Mouse (Mus musculus): ENCODE measurements around the gene Tsr1. TPM values are rescaled to one million over a fixed set of nuclear protein-coding genes. Genes with fewer than 3 reads are reported as not detected.

The Tsr1 gene
- 35.2 and 38.3 TPM in 2 replicates for polyA plus RNA-seq (2016; fragmentation: Nextera tagmentation; extraction: Ambion mirVana)

DNA sequence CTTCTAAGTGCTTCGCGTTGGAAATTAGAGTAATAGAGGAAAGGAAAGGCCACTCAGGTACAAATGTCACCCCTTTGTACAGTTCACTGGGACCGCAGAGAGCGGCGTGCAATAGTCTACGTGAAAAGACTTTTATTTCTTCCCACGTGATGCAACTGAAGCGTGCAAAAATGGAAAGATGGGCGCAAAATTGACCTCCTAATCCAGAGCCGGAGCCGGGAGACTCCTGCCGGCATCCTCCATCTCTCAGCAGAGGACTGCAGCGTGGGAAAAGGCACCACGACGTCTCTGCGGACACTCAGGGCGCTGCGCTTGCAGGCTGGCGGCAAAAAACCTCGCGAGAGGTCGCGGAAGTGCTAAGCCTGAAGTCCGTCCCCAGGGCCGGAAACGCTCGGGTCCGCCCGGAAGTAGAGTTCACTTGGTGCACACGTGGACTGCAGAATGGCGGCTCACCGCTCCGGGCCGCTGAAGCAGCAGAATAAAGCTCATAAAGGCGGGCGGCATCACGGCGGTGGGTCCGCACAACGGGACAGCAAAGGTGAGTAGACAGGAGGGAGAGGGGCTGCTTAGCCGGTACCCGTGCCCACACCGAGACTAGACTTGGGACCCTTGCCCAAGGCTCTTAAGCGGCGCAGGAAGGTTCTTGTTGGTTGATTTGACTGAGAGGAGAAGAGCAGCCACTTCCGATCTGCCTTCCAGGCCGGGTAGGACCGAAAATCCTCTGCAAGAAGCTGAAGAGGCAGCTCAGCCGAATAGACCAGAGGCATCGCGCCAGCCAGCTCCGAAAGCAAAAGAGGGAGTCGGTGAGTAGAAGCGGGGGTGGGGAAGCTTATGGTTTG, at the start of gene Tsr1:
Gene Tsr1 (plus strand): TSS at position 394 of the 839 bp plus-strand sequence.
- Histone ChIP-seq H3K4me3 (peak within 1 kb of the TSS; percentile 87), H3K36me3 (peaks cover 32% of the 10 kb centered on the region), H3K27ac (peak within 1 kb of the TSS; percentile 86), H3K27me3 (replicated peaks) (no peaks in the 10 kb centered on the region), H3K9me3 (no peaks in the 10 kb centered on the region), H3K9ac (peak within 1 kb of the TSS; percentile 80), H3K4me2 (replicated peaks) (peak within 1 kb of the TSS; percentile 98), H3K4me1 (peaks cover 16% of the 10 kb centered on the region; the same call in 1 of the 2 replicates)
- WGBS: under 1% methylated on average over 54 of the region's 54 CpGs
- peak; percentile 79 for ATAC-seq (ENCODE audit: low FRiP score, low read depth)

DNA sequence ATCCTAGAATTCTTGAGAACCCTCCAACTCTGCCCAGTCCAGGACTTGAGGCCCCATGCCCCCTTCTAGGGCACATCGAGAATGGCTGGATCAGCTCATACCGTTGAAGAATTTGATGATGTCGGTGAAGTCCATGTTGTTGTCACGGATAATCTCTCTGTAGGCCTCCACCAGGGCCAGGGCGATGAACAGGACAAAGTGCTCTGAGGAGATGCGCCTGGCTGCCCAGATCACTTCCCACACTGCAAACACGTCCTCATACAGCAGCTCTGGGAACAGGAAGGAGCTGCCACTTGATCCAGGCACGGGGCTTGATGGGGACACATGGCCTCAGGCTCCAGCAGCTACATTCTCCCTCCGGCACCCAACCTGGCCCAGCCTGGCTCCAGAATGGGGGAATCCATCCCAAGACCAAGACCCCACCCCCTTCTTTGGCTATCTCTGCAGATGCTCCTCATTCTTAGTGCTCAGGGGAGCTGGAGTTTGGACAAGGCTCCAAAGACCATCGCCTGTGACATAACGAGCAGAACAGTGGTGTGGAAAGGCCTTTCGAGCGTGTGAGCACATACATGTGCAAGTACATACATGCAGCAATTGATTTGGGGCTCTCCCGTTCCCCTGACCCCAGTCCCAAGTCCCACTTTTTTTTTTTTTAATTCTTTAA, 46.7 kb upstream of the Tsr1 start:
- peaks cover 9% of the 10 kb centered on the region; the same call in 1 of the 2 replicates for H3K4me1 ChIP-seq
- no peak overlapping the region for H3K4me2 ChIP-seq (replicated peaks)
- H3K9me3 ChIP-seq: no peaks in the 10 kb centered on the region
- WGBS: 88% methylated on average over 14 of the region's 14 CpGs
- no peak overlapping the region for H3K4me3 ChIP-seq
- H3K9ac ChIP-seq: no peak overlapping the region
- no peak overlapping the region for H3K27ac ChIP-seq
- H3K36me3 ChIP-seq: peaks cover 21% of the 10 kb centered on the region
- no peak for ATAC-seq (ENCODE audit: low FRiP score, low read depth)
- no peaks in the 10 kb centered on the region for H3K27me3 ChIP-seq (replicated peaks)

DNA sequence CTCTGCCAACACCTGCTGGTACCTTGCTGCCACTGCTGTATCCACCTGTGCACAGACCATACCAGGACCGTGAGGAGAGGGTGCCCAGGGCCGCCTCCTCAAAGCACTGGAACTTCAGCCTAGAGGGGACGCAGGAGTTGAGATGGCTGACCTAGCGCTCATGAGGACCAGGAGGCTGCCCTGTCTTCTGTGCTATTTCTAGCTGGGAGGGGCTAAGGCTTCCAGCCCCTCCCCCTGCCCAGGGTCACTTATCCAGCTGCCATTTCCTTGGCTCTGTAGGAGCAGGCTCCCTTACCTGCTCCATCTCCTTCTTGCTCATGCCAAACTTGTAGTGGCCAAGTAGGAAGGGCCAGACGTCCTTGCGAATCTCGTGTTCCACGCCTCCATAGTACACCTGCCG, 40.1 kb upstream of the Tsr1 start:
- peaks cover 27% of the 10 kb centered on the region for H3K36me3 ChIP-seq
- H3K4me2 ChIP-seq (replicated peaks): no peak overlapping the region
- no peaks in the 10 kb centered on the region for H3K9me3 ChIP-seq
- no peak for ATAC-seq (ENCODE audit: low FRiP score, low read depth)
- H3K9ac ChIP-seq: 0 out of 2 replicates have a peak overlapping the region, but pooled peaks have one; percentile 17
- WGBS: 87% methylated on average over 9 of the region's 9 CpGs
- no peaks in the 10 kb centered on the region for H3K4me1 ChIP-seq
- H3K4me3 ChIP-seq: no peak overlapping the region
- H3K27me3 ChIP-seq (replicated peaks): no peaks in the 10 kb centered on the region
- no peak overlapping the region for H3K27ac ChIP-seq

DNA sequence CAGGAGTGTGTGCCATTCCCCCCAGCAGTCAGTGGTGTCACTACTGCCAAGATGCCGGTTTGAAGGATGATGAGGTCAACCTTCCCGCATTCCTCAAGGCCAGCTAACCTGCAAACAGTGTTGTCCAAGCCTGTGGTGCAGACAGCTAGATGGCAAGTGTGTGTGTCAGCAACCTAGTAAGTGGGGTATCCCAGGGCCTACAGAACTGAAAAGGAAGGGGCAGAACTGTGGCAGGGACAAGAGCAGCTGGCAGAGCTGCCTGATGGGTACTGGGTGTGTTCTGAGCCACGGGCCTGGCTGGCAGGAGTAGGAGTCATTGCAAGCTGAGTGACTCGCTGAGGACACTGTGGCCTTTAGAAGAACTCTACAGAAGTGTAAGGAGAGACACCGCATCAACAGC, 35.7 kb upstream of the Tsr1 start:
- no peak overlapping the region for H3K27ac ChIP-seq
- H3K27me3 ChIP-seq (replicated peaks): no peaks in the 10 kb centered on the region
- no peak overlapping the region for H3K4me2 ChIP-seq (replicated peaks)
- peaks cover 43% of the 10 kb centered on the region for H3K36me3 ChIP-seq
- H3K4me1 ChIP-seq: no peaks in the 10 kb centered on the region
- WGBS: 87% methylated on average over 5 of the region's 5 CpGs
- no peak overlapping the region for H3K4me3 ChIP-seq
- no peaks in the 10 kb centered on the region for H3K9me3 ChIP-seq
- H3K9ac ChIP-seq: no peak overlapping the region
- ATAC-seq (ENCODE audit: low FRiP score, low read depth): no peak

DNA sequence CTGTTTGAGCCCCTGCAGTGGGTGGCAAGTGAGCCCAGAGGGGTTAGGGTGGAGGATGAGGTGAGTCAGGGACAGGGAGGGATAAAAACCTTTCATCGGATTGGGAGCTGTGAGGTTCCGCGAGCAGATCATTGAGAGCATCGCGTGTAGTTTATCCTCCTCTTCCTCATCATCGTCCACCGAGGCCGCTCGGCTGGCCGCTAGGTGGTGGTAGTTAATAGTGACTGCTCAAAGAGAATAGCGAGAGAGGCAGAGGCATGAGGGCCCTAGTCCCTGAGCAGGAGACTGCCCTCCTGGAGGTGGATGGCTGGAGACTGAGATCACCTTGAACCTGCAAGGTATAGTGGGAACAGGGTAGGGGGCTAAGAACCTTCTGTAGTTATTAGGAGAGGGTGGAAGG, 34.4 kb upstream of the Tsr1 start:
- Histone ChIP-seq H3K27me3 (replicated peaks) (no peaks in the 10 kb centered on the region), H3K27ac (no peak overlapping the region), H3K4me1 (no peaks in the 10 kb centered on the region), H3K9me3 (no peaks in the 10 kb centered on the region), H3K4me2 (replicated peaks) (no peak overlapping the region), H3K36me3 (peaks cover 41% of the 10 kb centered on the region), H3K9ac (no peak overlapping the region), H3K4me3 (no peak overlapping the region)
- ATAC-seq (ENCODE audit: low FRiP score, low read depth): no peak
- WGBS: 24% methylated on average over 11 of the region's 11 CpGs

DNA sequence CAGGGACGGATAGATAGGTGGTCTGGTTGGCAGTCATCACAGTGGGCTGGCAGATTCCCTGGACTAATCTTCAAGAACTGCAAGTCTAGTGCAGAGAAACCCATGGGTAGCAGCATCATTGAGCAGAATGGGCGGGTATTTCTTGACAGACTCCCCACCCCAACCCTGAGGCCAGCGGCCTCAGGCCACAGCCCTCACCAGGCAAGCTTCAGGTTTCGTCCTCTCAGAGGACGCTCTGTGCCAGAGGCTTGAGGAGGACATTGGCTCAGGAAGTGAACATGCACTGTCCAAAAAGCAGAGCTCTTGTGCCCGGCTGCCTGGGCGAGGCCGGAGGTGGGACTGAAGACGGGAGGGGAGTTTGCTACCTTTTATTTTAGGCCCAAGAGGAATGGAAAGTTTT, 33.5 kb upstream of the Tsr1 start:
- Histone ChIP-seq H3K27me3 (replicated peaks) (no peaks in the 10 kb centered on the region), H3K4me2 (replicated peaks) (no peak overlapping the region), H3K9me3 (no peaks in the 10 kb centered on the region), H3K4me1 (peaks cover 2% of the 10 kb centered on the region; the same call in 1 of the 2 replicates), H3K27ac (no peak overlapping the region), H3K36me3 (peaks cover 35% of the 10 kb centered on the region), H3K9ac (no peak overlapping the region), H3K4me3 (no peak overlapping the region)
- no peak for ATAC-seq (ENCODE audit: low FRiP score, low read depth)
- WGBS: 93% methylated on average over 9 of the region's 9 CpGs

DNA sequence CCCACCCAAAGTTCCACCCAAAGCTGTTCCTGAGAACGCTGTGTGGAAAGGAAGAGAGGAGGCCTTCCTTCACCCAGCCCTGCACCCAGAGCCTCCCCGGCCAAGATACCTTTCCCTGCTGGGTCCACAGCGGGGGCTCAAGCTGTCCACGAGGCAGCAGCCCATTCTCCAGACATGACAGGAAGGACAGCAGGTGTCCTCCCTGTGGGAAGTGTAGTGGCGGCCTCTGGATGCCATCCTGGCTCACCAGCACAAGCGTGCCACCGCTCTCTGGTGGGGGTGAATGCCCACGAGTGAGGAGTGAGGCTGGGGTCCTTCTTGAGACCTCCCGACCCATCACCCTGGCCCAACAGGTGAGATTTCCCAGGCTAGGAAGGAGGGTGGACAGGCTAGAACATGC, 32.6 kb upstream of the Tsr1 start:
- H3K9me3 ChIP-seq: no peaks in the 10 kb centered on the region
- peaks cover 10% of the 10 kb centered on the region; the same call in 1 of the 2 replicates for H3K4me1 ChIP-seq
- no peaks in the 10 kb centered on the region for H3K27me3 ChIP-seq (replicated peaks)
- WGBS: 78% methylated on average over 9 of the region's 9 CpGs
- ATAC-seq (ENCODE audit: low FRiP score, low read depth): no peak
- H3K9ac ChIP-seq: no peak overlapping the region
- no peak overlapping the region for H3K4me2 ChIP-seq (replicated peaks)
- no peak overlapping the region for H3K4me3 ChIP-seq
- H3K27ac ChIP-seq: no peak overlapping the region
- peaks cover 35% of the 10 kb centered on the region for H3K36me3 ChIP-seq

DNA sequence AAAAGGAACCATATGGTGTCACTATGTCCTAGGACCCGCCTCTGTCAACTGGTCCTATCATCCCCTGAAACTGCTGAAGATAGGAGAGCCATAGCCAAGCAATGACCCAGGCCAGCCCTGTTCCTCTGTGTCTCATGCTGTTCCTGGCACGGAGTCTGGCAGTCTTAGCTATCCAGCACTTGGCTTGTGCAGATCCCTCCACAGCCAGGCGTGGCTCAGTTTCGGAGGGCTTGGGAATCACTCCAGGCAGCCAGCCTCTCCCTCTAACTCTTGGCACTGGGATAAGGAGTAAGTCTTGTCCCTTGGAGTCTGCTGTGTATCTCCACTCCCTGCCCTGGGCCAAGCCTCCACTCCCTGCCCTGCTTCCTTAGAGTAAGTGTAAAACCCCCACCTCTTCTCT, 31.2 kb upstream of the Tsr1 start:
- 85% methylated on average over 4 of the region's 4 CpGs for WGBS
- peaks cover 22% of the 10 kb centered on the region for H3K4me1 ChIP-seq
- no peak overlapping the region for H3K4me3 ChIP-seq
- no peak overlapping the region for H3K27ac ChIP-seq
- H3K9ac ChIP-seq: no peak overlapping the region
- peaks cover 35% of the 10 kb centered on the region for H3K36me3 ChIP-seq
- H3K9me3 ChIP-seq: no peaks in the 10 kb centered on the region
- H3K27me3 ChIP-seq (replicated peaks): no peaks in the 10 kb centered on the region
- no peak overlapping the region for H3K4me2 ChIP-seq (replicated peaks)
- no peak for ATAC-seq (ENCODE audit: low FRiP score, low read depth)

DNA sequence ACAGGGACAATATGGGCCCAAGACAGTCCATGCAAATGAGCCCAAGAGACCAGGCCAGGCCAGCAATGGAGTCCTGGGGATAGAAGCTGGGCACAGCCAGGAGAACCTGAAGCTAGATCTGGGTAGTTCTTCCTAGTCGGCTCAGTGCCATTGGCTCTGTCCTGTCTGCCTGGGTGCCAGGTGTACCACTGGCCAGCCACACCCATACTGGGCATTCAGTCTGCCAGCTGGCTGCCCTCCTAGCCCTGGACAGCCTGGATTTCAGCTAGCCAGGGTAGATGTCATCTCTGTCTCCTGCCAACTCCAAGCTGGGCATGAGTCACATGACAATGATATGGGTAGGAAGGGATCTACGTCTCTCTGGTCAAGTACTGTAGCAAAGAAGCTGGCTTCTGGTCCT, 30.7 kb upstream of the Tsr1 start:
- no peak for ATAC-seq (ENCODE audit: low FRiP score, low read depth)
- Histone ChIP-seq H3K4me1 (peaks cover 22% of the 10 kb centered on the region), H3K36me3 (peaks cover 33% of the 10 kb centered on the region), H3K27me3 (replicated peaks) (no peaks in the 10 kb centered on the region), H3K4me2 (replicated peaks) (no peak overlapping the region), H3K4me3 (no peak overlapping the region), H3K9ac (no peak overlapping the region), H3K27ac (no peak overlapping the region), H3K9me3 (no peaks in the 10 kb centered on the region)
- WGBS: 88% methylated on average over 2 of the region's 2 CpGs

DNA sequence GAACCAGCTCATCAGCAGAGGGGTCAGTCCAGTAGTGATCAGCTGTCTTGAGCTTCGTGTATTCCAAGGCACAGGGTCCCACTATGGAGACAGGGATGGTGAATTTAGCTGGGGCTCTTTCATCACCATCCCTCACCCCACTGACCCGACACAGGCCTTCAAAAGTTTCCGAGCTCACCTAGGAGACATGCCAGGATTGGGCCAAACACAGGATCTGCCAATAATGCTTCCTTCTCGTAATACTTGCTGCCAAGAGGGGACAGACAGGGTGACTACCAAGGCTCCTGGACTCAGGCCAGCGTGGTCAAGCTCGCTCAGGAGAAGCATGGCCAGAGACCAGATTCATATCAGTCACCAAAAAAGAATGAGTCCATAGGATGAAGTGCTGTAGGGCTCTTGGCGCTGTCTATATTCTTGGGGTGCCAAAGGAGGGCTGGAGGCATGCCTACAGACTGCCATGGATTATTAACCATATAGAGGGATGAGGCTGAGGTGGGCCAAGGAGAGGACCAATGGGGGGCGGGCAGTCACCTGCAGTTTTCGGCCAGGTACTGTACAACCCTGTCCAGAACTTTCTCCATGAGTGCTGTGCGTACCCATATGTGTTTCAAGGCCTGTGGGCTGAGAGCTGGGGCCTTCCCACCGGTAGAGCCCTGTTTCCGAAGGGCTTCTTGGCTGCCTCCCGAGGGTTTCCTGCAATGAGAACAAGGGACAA, 29.7 kb upstream of the Tsr1 start:
- no peak overlapping the region for H3K9ac ChIP-seq
- peaks cover 26% of the 10 kb centered on the region for H3K36me3 ChIP-seq
- H3K4me1 ChIP-seq: peaks cover 22% of the 10 kb centered on the region
- no peaks in the 10 kb centered on the region for H3K27me3 ChIP-seq (replicated peaks)
- no peak overlapping the region for H3K27ac ChIP-seq
- no peak overlapping the region for H3K4me3 ChIP-seq
- ATAC-seq (ENCODE audit: low FRiP score, low read depth): no peak
- no peaks in the 10 kb centered on the region for H3K9me3 ChIP-seq
- H3K4me2 ChIP-seq (replicated peaks): no peak overlapping the region
- WGBS: 90% methylated on average over 13 of the region's 13 CpGs

DNA sequence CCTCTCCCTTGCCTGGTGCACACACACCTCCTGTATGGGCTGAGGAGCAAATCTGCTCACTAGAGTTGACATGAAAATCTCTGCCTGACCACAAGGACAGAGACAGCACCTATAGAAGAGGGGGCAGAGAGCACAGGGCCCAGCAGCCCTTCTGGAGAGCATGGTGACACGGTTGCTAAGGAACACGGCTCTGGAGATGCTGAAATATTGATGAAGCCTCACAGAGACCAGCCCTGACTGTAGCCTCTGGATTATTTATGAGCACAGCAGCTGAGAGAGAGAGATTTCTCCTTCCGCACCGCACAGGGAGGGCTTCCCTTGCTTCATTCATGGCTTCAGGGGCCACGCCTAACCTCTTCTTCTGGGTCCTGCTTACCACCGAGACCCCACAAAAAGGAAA, 28.3 kb upstream of the Tsr1 start:
- Histone ChIP-seq H3K36me3 (peaks cover 21% of the 10 kb centered on the region), H3K4me1 (peaks cover 22% of the 10 kb centered on the region), H3K27me3 (replicated peaks) (no peaks in the 10 kb centered on the region), H3K4me3 (no peak overlapping the region), H3K9me3 (no peaks in the 10 kb centered on the region), H3K4me2 (replicated peaks) (peak overlapping the region; percentile 32; the same call in 1 of the 2 replicates), H3K27ac (peak overlapping the region; percentile 34; the same call in 1 of the 2 replicates), H3K9ac (no peak overlapping the region)
- WGBS: 56% methylated on average over 6 of the region's 6 CpGs
- peak; percentile 62 for ATAC-seq (ENCODE audit: low FRiP score, low read depth)

DNA sequence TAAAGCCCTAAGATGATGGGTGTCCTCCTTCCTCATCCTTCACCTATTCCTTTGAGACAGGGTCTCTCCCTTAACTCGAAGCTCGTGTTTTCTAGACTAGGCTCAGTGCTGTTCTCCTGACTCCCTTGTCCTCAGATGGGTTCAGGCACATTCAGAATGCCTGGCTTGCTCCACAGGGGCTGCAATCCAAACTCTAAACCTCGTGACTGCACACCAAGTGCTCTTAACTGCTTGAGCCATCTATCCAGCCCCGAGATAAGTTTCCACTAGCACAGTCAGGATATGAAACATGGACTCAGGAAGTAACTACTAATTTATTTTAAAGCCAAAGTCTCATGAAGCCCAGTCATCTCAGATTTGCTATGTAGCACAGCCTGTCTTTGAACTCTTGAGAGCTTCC, 27.3 kb upstream of the Tsr1 start:
- Histone ChIP-seq H3K27ac (0 out of 2 replicates have a peak overlapping the region, but pooled peaks have one; percentile 6), H3K4me2 (replicated peaks) (peak overlapping the region; percentile 40)

More for the DNA sequence above, 27.3 kb upstream of the Tsr1 start:
- Histone ChIP-seq H3K4me1 (peaks cover 22% of the 10 kb centered on the region), H3K9me3 (no peaks in the 10 kb centered on the region), H3K9ac (no peak overlapping the region), H3K4me3 (no peak overlapping the region), H3K36me3 (peaks cover 14% of the 10 kb centered on the region), H3K27me3 (replicated peaks) (no peaks in the 10 kb centered on the region)
- no peak for ATAC-seq (ENCODE audit: low FRiP score, low read depth)
- 75% methylated on average over 4 of the region's 4 CpGs for WGBS
